Mouse (Mus musculus): ENCODE results near the gene Lrit2.

Gene Lrit2

GRCm38 (mm10) chr14:37111371-37111770 lies 43.6 kb downstream of the Lrit2 start:
- DNase-seq (ENCODE audit: low read depth, low spot score): no peak

DNA sequence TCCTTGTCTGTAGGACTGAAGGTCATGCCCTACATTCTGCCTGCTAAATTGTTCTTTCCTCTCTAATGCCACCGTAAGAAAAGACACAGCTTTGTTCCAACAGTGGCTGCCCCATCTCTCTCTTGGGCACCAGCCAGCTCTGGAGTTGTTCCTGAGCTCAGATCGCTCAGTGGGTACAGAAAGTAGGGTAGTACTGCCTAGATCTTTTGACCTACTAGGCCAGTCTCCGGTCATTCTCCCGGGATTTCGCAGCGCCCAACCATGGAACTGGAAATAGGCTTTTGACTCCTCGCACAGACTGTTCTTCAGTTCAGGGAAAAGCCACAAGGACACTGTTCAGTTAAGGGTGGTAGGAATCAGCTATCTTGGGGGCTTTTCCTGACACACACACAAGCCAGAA lies 45.2 kb downstream of the Lrit2 start:
- DNase-seq (ENCODE audit: low read depth, low spot score): no peak

GRCm38 (mm10) chr14:37113922-37114321 lies 46.2 kb downstream of the Lrit2 start, which contains the start of gene 2610528A11Rik:
Gene 2610528A11Rik, minus strand, starts transcription at chr14:37114022.
- DNase-seq (ENCODE audit: low read depth, low spot score): no peak

DNA sequence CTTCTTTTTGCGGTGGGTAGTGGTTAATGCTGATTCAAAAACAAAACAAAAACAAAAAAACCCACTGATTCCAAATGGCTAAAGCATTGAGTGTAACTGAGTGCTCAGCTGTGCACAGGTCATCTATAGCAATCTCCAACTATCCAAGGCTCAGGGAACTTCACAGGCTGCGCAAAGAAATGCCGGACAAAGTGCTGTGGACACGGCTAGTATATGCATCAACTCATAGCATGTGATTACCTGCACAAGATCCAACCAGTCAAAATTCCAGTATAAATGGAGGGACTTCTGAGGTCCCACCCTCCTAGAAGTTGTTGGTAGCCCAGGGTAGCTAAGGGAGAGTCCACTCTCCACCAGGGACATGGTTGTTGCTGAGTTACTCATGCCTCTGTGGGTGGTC lies 51.5 kb downstream of the Lrit2 start:
- DNase-seq (ENCODE audit: low read depth, low spot score): no peak

All from ZHBTc4 (cell line).